Mouse (Mus musculus) liver, adult 2 months (tissue): ENCODE results near the gene Krcc1.

Experiments
- CTCF ChIP-seq: fragments of 200-500 bp; IDR thresholded peaks from 2 replicates; pipeline ENCODE4 v1.5.1; 2011; ENCODE audit warnings: low read depth, low read length, control low read depth
- POLR2A ChIP-seq: fragments of 200-500 bp; IDR thresholded peaks from 2 replicates; pipeline ENCODE4 v1.6.1; 2011; ENCODE audit warnings: low read length, control low read depth; ENCODE audit not compliant: insufficient read depth; ENCODE audit errors: extremely low read depth

DNA sequence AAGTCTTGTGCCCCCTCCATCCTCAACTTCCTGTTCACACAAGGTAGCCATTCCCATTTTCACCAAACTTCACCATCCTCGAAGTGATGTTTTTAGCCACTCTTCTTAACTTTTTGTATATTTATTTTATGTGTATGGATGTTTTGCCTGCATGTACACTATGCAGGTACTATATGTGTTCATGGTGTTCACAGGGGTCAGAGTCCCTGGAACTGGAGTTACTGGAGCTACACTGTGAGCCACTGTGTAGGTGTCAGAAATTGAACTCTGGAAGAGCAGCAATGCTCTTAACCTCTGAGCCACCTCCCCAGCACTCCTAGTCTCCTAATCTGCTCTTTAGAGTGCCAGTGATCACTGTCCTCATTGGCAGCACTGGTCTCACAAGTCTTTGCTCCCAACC lies 23.1 kb upstream of the Krcc1 start:
- TF ChIP-seq POLR2A (no peak), CTCF (no peak)
